Mouse (Mus musculus) CH12.LX (cell line): Measurements from ENCODE around the gene I0C0044D17Rik.

Source experiments
- CHD2 ChIP-seq: IDR thresholded peaks from 2 replicates; pipeline ENCODE4 v1.6.1; 2011; ENCODE audit warnings: low read length, improper control_type of control experiment
- CTCF ChIP-seq, 2 experiments: IDR thresholded peaks in 1 of 2; conservative IDR thresholded peaks in 1 of 2; 2 replicates each; pipeline ENCODE4 v1.5.1; 2011 to 2012; ENCODE audit warnings: low read depth in 2 of 2, low read length in 2 of 2, improper control_type of control experiment in 1 of 2, inconsistent platforms in 1 of 2, mild to moderate bottlenecking in 1 of 2, moderate library complexity in 1 of 2
- E2F4 ChIP-seq: IDR thresholded peaks from 2 replicates; pipeline ENCODE4 v1.6.1; 2011; ENCODE audit warnings: low read depth, low read length, improper control_type of control experiment; ENCODE audit not compliant: insufficient replicate concordance
- EP300 ChIP-seq: IDR thresholded peaks from 2 replicates; pipeline ENCODE4 v1.6.1; 2011; ENCODE audit warnings: low read length, improper control_type of control experiment
- MAFK ChIP-seq: IDR thresholded peaks from 2 replicates; pipeline ENCODE4 v1.6.1; 2011; ENCODE audit warnings: low read length, improper control_type of control experiment; ENCODE audit not compliant: insufficient replicate concordance
- MAZ ChIP-seq: IDR thresholded peaks from 2 replicates; pipeline ENCODE4 v1.6.1; 2012; ENCODE audit warnings: low read depth, mild to moderate bottlenecking, inconsistent platforms, low read length, improper control_type of control experiment, moderate library complexity
- POLR2A ChIP-seq: IDR thresholded peaks from 2 replicates; pipeline ENCODE4 v1.6.1; 2011; ENCODE audit warnings: low read depth, mild to moderate bottlenecking, improper control_type of control experiment, low read length
- USF1 ChIP-seq: IDR thresholded peaks from 2 replicates; pipeline ENCODE4 v1.6.1; 2014; ENCODE audit warnings: low read depth, mild to moderate bottlenecking, inconsistent platforms, low read length, improper control_type of control experiment
- ZC3H11A ChIP-seq: IDR thresholded peaks from 2 replicates; pipeline ENCODE4 v1.6.1; 2012; ENCODE audit warnings: low read depth, mild to moderate bottlenecking, inconsistent platforms, low read length, improper control_type of control experiment
- ZKSCAN1 ChIP-seq: IDR thresholded peaks from 2 replicates; pipeline ENCODE4 v1.6.1; 2012; ENCODE audit warnings: low read depth, inconsistent platforms, low read length, improper control_type of control experiment, borderline replicate concordance

DNA sequence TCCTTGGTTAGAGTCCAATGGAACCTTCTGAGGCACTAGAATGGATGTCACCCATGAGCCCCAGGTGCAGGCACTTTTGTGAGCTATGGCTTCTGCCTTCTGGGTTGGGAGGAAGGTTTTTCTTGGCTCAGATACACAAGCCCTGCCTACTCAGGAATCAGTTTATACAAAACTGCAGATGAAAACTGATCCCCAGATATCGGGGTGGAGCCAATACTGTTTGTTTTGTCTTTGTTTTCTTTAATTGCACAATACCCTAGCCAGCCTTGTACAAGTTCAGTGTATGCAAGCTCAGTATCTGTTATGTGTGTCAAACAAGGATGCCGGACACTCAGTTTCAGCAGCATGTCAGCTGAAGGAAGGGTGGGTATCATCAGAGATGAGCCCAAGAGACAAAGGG, 28.4 kb downstream of the I0C0044D17Rik start:
- TF ChIP-seq CHD2 (no peak), POLR2A (no peak), ZKSCAN1 (no peak), CTCF (conservative IDR thresholded peaks at IDR 0.05 in 1 of 2, IDR thresholded peaks at IDR 0.05 in 1 of 2; ENCODE audit: low read depth in 2 of 2, low read length in 2 of 2) (no peak), MAFK (no peak), E2F4 (no peak), ZC3H11A (no peak), MAZ (no peak), EP300 (no peak), USF1 (no peak)
